21 mouse cellular contexts compared by ENCODE assay signal in the genomic region with DNA sequence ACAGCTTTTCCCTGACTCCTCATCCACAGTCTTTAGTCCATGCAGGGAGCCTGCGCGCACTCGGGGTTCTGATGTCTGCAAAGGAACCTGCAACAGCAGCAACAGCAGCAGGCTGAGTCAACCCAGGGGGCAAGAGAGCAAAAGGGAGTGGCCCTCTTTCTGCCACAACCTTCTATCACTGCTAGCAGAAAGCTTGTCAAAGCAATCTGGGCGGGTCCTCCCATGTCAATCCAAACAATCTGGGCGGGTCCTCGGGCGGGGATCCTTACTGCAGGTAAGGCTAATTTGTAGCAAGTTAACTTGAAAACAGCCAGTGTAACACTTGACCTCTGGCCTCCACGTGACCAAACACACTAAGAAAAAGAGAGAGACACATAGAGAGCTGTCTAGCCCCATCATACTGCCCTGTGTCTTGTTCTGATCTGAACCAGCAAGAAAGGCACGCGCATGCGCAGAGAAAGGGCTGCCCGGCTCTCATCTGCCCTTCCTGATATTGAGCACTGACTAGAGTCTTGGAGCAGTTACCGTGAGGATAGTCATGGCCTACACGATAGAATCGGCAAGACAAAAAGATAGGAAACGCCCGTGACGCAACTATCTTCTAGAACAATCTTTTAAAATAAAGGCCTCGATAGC. TPM values are rescaled to one million over a fixed set of nuclear protein-coding genes. Genes with fewer than 3 reads are reported as not detected.
"Had no signal": no experiment of that assay in that cellular context is flagged by ENCODE, and none has a peak within 500 bp of the region (broad histone marks: within the 10 kb centered on the region; RNA-seq: fewer than 3 reads in every experiment).

No protein-coding gene starts in this region.

- H3K36me3 ChIP-seq: limb, embryonic 12.5 days; liver, embryonic 13.5 days; lung, embryonic 15.5 days; midbrain, embryonic 15.5 days; neural tube, embryonic 12.5 days had no signal

- H3K27me3 ChIP-seq: limb, embryonic 12.5 days; liver, embryonic 13.5 days; lung, embryonic 15.5 days; midbrain, embryonic 15.5 days; neural tube, embryonic 12.5 days had no signal

- H3K9ac ChIP-seq: limb, embryonic 12.5 days; liver, embryonic 13.5 days; liver, postnatal 0 days; lung, embryonic 15.5 days; midbrain, embryonic 15.5 days; neural tube, embryonic 12.5 days had no signal

- DNase-seq: kidney, adult 18-20 months; kidney, postnatal 10 days; kidney, postnatal 4 days; layer of hippocampus, postnatal 36 days; liver; liver, embryonic 13.5 days; liver, postnatal 0 days; lung, postnatal 14 days; retina, postnatal 1 day; right cerebral cortex, postnatal 4 days; spleen, adult 18-20 months; thymus, postnatal 14 days had no signal

- H3K9me3 ChIP-seq: limb, embryonic 12.5 days; liver, embryonic 13.5 days; lung, embryonic 15.5 days; megakaryocyte, embryonic 14.5 days; midbrain, embryonic 15.5 days; neural tube, embryonic 12.5 days had no signal

- ATAC-seq: liver, postnatal 0 days; midbrain, embryonic 15.5 days had no signal

- H3K27ac ChIP-seq: limb, embryonic 12.5 days; liver, embryonic 13.5 days; lung, embryonic 15.5 days; macrophage; midbrain, embryonic 15.5 days; neural tube, embryonic 12.5 days had no signal

- H3K4me3 ChIP-seq: limb, embryonic 12.5 days; liver, embryonic 13.5 days; lung, embryonic 15.5 days; megakaryocyte, embryonic 14.5 days; midbrain, embryonic 15.5 days; neural tube, embryonic 12.5 days had no signal

- H3K4me2 ChIP-seq: limb, embryonic 12.5 days; liver, embryonic 13.5 days; lung, embryonic 15.5 days; midbrain, embryonic 11.5 days; midbrain, embryonic 15.5 days; neural tube, embryonic 12.5 days had no signal

- H3K4me1 ChIP-seq: liver, embryonic 13.5 days; megakaryocyte, embryonic 14.5 days had no signal

RNA-seq across cellular contexts. Expression of a gene that starts 24.1 kb away (rescaled TPM):
- polyA plus RNA-seq: kidney, embryonic 14.5 days; limb, embryonic 12.5 days; liver, embryonic 13.5 days; liver, postnatal 0 days; lung, embryonic 15.5 days; macrophage; midbrain, embryonic 11.5 days; midbrain, embryonic 15.5 days; neural tube, embryonic 12.5 days; stomach, embryonic 14.5 days had no signal
